Mouse (Mus musculus) heart, adult 2 months (tissue): ENCODE data around the gene Rbm39.

Source experiments
- CTCF ChIP-seq: fragments of 200-600 bp; IDR thresholded peaks from 2 replicates; pipeline ENCODE4 v1.8.1; 2022; ENCODE audit warnings: antibody characterized with exemption, mild to moderate bottlenecking, moderate library complexity
- POLR2A ChIP-seq: fragments of 200-500 bp; IDR thresholded peaks from 2 replicates; pipeline ENCODE4 v1.6.1; 2011; ENCODE audit warnings: mild to moderate bottlenecking, low read depth, low read length, control low read depth; ENCODE audit not compliant: insufficient read depth

GRCm38 (mm10) chr2:156143953-156144724 is 35.9 kb downstream of the Rbm39 start, which contains the start of the genes Romo1 and Nfs1:
- peak; percentile 83 for TF ChIP-seq POLR2A
- peak; percentile 62 for TF ChIP-seq CTCF
